19 mouse cellular contexts compared by ENCODE assay signal in the genomic region with DNA sequence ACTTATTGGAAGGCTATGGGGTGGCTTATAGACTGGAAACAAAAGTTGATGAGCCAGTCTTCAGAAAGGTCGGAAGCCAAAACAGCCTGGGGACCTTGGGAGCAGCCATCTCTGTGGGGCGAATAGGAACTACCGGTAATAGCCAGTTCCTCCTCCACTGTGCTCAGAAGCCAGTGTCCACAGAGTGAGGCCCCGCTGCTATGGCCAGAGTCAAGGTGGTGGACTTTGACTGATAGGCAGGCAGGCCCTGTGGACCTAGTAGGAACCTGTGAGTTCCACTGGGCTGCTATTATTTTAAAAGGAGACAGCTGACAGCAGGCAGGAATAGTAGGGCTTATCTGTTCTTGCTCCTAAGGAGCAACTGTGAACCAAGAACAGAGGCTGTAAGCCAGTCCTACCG. TPM values are rescaled to one million over a fixed set of nuclear protein-coding genes. Genes with fewer than 3 reads are reported as not detected.
DNase-seq lines count a peak whose midpoint lies in the region; ATAC-seq and TF ChIP-seq lines count a peak whose summit lies in the region.
"Had no signal": no experiment of that assay in that cellular context is flagged by ENCODE, and none has a peak within 500 bp of the region (broad histone marks: within the 10 kb centered on the region; RNA-seq: fewer than 3 reads in every experiment).

No protein-coding gene starts in this region.

- TF ChIP-seq EP300 in stomach, postnatal 0 days (optimal IDR thresholded peaks at IDR 0.05) = no peak

- peaks cover 17% of the 10 kb centered on the region for H3K4me1 ChIP-seq in embryonic facial prominence, embryonic 15.5 days
- peaks cover 8% of the 10 kb centered on the region for H3K4me1 ChIP-seq in embryonic facial prominence, embryonic 10.5 days
- H3K4me1 ChIP-seq in kidney, postnatal 0 days (replicated peaks; ENCODE audit: insufficient read depth, low read length) = no peaks in the 10 kb centered on the region
- H3K4me1 ChIP-seq in liver, embryonic 12.5 days = peaks cover 34% of the 10 kb centered on the region
- H3K4me1 ChIP-seq in stomach, postnatal 0 days (replicated peaks; ENCODE audit: control insufficient read depth, insufficient read depth) = no peaks in the 10 kb centered on the region
- H3K4me1 ChIP-seq in midbrain, embryonic 10.5 days = no peaks in the 10 kb centered on the region
- H3K4me1 ChIP-seq in midbrain, embryonic 13.5 days (replicated peaks) = no peaks in the 10 kb centered on the region
- H3K4me1 ChIP-seq: neural tube, embryonic 13.5 days had no signal

- no peaks in the 10 kb centered on the region for H3K9me3 ChIP-seq in embryonic facial prominence, embryonic 15.5 days (replicated peaks)
- no peaks in the 10 kb centered on the region for H3K9me3 ChIP-seq in embryonic facial prominence, embryonic 10.5 days
- no peaks in the 10 kb centered on the region for H3K9me3 ChIP-seq in kidney, postnatal 0 days (replicated peaks; ENCODE audit: low read length)
- no peaks in the 10 kb centered on the region for H3K9me3 ChIP-seq in liver, embryonic 12.5 days (replicated peaks)
- no peaks in the 10 kb centered on the region for H3K9me3 ChIP-seq in stomach, postnatal 0 days (ENCODE audit: control insufficient read depth, low read length)
- H3K9me3 ChIP-seq in midbrain, embryonic 10.5 days (replicated peaks) = no peaks in the 10 kb centered on the region
- H3K9me3 ChIP-seq in midbrain, embryonic 13.5 days = no peaks in the 10 kb centered on the region
- H3K9me3 ChIP-seq: embryonic facial prominence, embryonic 13.5 days; forebrain, embryonic 10.5 days; G1E; heart, embryonic 12.5 days; neural tube, embryonic 13.5 days had no signal

- H3K27ac ChIP-seq in embryonic facial prominence, embryonic 15.5 days (replicated peaks) = peak overlapping the region; percentile 36; the same call in 1 of the 2 replicates
- no peak overlapping the region for H3K27ac ChIP-seq in embryonic facial prominence, embryonic 10.5 days (replicated peaks)
- H3K27ac ChIP-seq in kidney, postnatal 0 days = no peak overlapping the region
- H3K27ac ChIP-seq in liver, embryonic 12.5 days = 0 out of 2 replicates have a peak overlapping the region, but pooled peaks have one; percentile 25
- H3K27ac ChIP-seq in stomach, postnatal 0 days (replicated peaks) = peak overlapping the region; percentile 61
- H3K27ac ChIP-seq in midbrain, embryonic 10.5 days (replicated peaks) = no peak overlapping the region
- no peak overlapping the region for H3K27ac ChIP-seq in midbrain, embryonic 13.5 days
- H3K27ac ChIP-seq: embryonic facial prominence, embryonic 13.5 days; forebrain, embryonic 10.5 days; hindbrain, embryonic 14.5 days; neural tube, embryonic 13.5 days had no signal

- no peaks in the 10 kb centered on the region for H3K27me3 ChIP-seq in embryonic facial prominence, embryonic 15.5 days
- no peaks in the 10 kb centered on the region for H3K27me3 ChIP-seq in embryonic facial prominence, embryonic 10.5 days (replicated peaks; ENCODE audit: low read depth, poor library complexity, severe bottlenecking)
- H3K27me3 ChIP-seq in kidney, postnatal 0 days (ENCODE audit: insufficient read depth, low read length) = no peaks in the 10 kb centered on the region
- no peaks in the 10 kb centered on the region for H3K27me3 ChIP-seq in liver, embryonic 12.5 days (replicated peaks)
- H3K27me3 ChIP-seq in stomach, postnatal 0 days (ENCODE audit: control insufficient read depth, insufficient read depth, low read length) = no peaks in the 10 kb centered on the region
- H3K27me3 ChIP-seq in midbrain, embryonic 10.5 days (ENCODE audit: low read depth, poor library complexity, severe bottlenecking) = no peaks in the 10 kb centered on the region
- no peaks in the 10 kb centered on the region for H3K27me3 ChIP-seq in midbrain, embryonic 13.5 days
- H3K27me3 ChIP-seq: embryonic facial prominence, embryonic 13.5 days; heart, embryonic 12.5 days; neural tube, embryonic 13.5 days had no signal

- DNase-seq in embryonic facial prominence, embryonic 10.5 days (ENCODE audit: low spot score) = no peak
- no peak for DNase-seq in kidney, postnatal 0 days (ENCODE audit: low spot score)
- peak; percentile 37 for DNase-seq in stomach, postnatal 0 days (ENCODE audit: low spot score)
- no peak for DNase-seq in midbrain, embryonic 10.5 days (ENCODE audit: low spot score)
- DNase-seq: cerebellum, adult 9-10 months; layer of hippocampus, postnatal 36 days; lung, adult 18-20 months; right cerebral cortex, postnatal 14 days had no signal

- peaks cover 17% of the 10 kb centered on the region for H3K36me3 ChIP-seq in embryonic facial prominence, embryonic 15.5 days
- H3K36me3 ChIP-seq in embryonic facial prominence, embryonic 10.5 days (replicated peaks) = peaks cover 24% of the 10 kb centered on the region
- H3K36me3 ChIP-seq in kidney, postnatal 0 days (ENCODE audit: insufficient read depth, low read length) = no peaks in the 10 kb centered on the region
- H3K36me3 ChIP-seq in liver, embryonic 12.5 days = peaks cover 23% of the 10 kb centered on the region
- no peaks in the 10 kb centered on the region for H3K36me3 ChIP-seq in stomach, postnatal 0 days (ENCODE audit: control insufficient read depth, insufficient read depth, low read length)
- peaks cover 4% of the 10 kb centered on the region for H3K36me3 ChIP-seq in midbrain, embryonic 10.5 days
- H3K36me3 ChIP-seq in midbrain, embryonic 13.5 days = peaks cover 15% of the 10 kb centered on the region

- 0 out of 2 replicates have a peak, but pooled peaks have one; percentile 16 for ATAC-seq in embryonic facial prominence, embryonic 15.5 days (ENCODE audit: insufficient number of reproducible peaks, low FRiP score, low TSS enrichment, low read depth)
- ATAC-seq in kidney, postnatal 0 days (replicated peaks; ENCODE audit: low FRiP score, low read depth) = peak; percentile 66; the same call in 1 of the 2 replicates
- 0 out of 2 replicates have a peak, but pooled peaks have one; percentile 52 for ATAC-seq in liver, embryonic 12.5 days
- ATAC-seq in stomach, postnatal 0 days (ENCODE audit: low FRiP score, low TSS enrichment) = peak; percentile 82
- ATAC-seq in midbrain, embryonic 13.5 days = no peak
- no peak for ATAC-seq in megakaryocyte progenitor cell, adult 5-6 weeks (replicated peaks; ENCODE audit: poor library complexity)
- ATAC-seq: CD4-positive, CD25-positive, alpha-beta regulatory T cell, adult 4 months had no signal

- H3K4me2 ChIP-seq in embryonic facial prominence, embryonic 15.5 days (replicated peaks) = no peak overlapping the region
- no peak overlapping the region for H3K4me2 ChIP-seq in kidney, postnatal 0 days (ENCODE audit: low read length)
- H3K4me2 ChIP-seq in liver, embryonic 12.5 days = no peak overlapping the region
- H3K4me2 ChIP-seq in stomach, postnatal 0 days (replicated peaks; ENCODE audit: low read depth) = no peak overlapping the region
- no peak overlapping the region for H3K4me2 ChIP-seq in midbrain, embryonic 13.5 days (replicated peaks)
- H3K4me2 ChIP-seq: embryonic facial prominence, embryonic 13.5 days; heart, embryonic 12.5 days; hindbrain, embryonic 14.5 days; neural tube, embryonic 13.5 days had no signal

- no peak overlapping the region for H3K4me3 ChIP-seq in embryonic facial prominence, embryonic 15.5 days (replicated peaks)
- no peak overlapping the region for H3K4me3 ChIP-seq in embryonic facial prominence, embryonic 10.5 days
- H3K4me3 ChIP-seq in kidney, postnatal 0 days (replicated peaks; ENCODE audit: low read depth, low read length) = no peak overlapping the region
- no peak overlapping the region for H3K4me3 ChIP-seq in liver, embryonic 12.5 days
- H3K4me3 ChIP-seq in stomach, postnatal 0 days (ENCODE audit: low read depth, low read length) = no peak overlapping the region
- no peak overlapping the region for H3K4me3 ChIP-seq in midbrain, embryonic 10.5 days
- no peak overlapping the region for H3K4me3 ChIP-seq in midbrain, embryonic 13.5 days (replicated peaks)
- H3K4me3 ChIP-seq: embryonic facial prominence, embryonic 13.5 days; forebrain, embryonic 10.5 days; heart, embryonic 12.5 days; neural tube, embryonic 13.5 days had no signal

- WGBS in embryonic facial prominence, embryonic 15.5 days = 56% methylated on average over 5 of the region's 5 CpGs
- WGBS in embryonic facial prominence, embryonic 10.5 days = 72% methylated on average over 5 of the region's 5 CpGs
- WGBS in kidney, postnatal 0 days = 80% methylated on average over 5 of the region's 5 CpGs
- 38% methylated on average over 5 of the region's 5 CpGs for WGBS in liver, embryonic 12.5 days (ENCODE audit: insufficient replicate concordance)
- 79% methylated on average over 5 of the region's 5 CpGs for WGBS in stomach, postnatal 0 days
- 93% methylated on average over 5 of the region's 5 CpGs for whole genome bisulfite sequencing in midbrain, embryonic 10.5 days
- WGBS in midbrain, embryonic 13.5 days = 94% methylated on average over 5 of the region's 5 CpGs

- no peak for TF ChIP-seq CTCF in kidney, postnatal 0 days (IDR thresholded peaks at IDR 0.05; ENCODE audit: low read depth)
- no peak for TF ChIP-seq CTCF in stomach, postnatal 0 days (IDR thresholded peaks at IDR 0.05; ENCODE audit: low read depth)

- H3K9ac ChIP-seq in embryonic facial prominence, embryonic 15.5 days = no peak overlapping the region
- no peak overlapping the region for H3K9ac ChIP-seq in kidney, postnatal 0 days (ENCODE audit: low read depth, low read length)
- no peak overlapping the region for H3K9ac ChIP-seq in liver, embryonic 12.5 days
- no peak overlapping the region for H3K9ac ChIP-seq in stomach, postnatal 0 days (ENCODE audit: low read length)
- no peak overlapping the region for H3K9ac ChIP-seq in midbrain, embryonic 13.5 days (replicated peaks)
- H3K9ac ChIP-seq: embryonic facial prominence, embryonic 13.5 days; heart, embryonic 12.5 days; hindbrain, embryonic 14.5 days; neural tube, embryonic 13.5 days had no signal

RNA-seq across cellular contexts. Expression of a gene that starts 17.5 kb away (rescaled TPM):
- 43.6 and 43.9 TPM in 2 replicates for polyA plus RNA-seq in embryonic facial prominence, embryonic 15.5 days (2015; fragmentation: Nextera tagmentation; extraction: Ambion mirVana)
- polyA plus RNA-seq in embryonic facial prominence, embryonic 10.5 days (2016; fragmentation: Nextera tagmentation; extraction: Ambion mirVana) = 38.5 and 40.3 TPM in 2 replicates
- 32.1 and 33.4 TPM in 2 replicates for polyA plus RNA-seq in kidney, postnatal 0 days (2015; fragmentation: Nextera tagmentation; extraction: Ambion mirVana)
- polyA plus RNA-seq in liver, embryonic 12.5 days (2016; fragmentation: Nextera tagmentation; extraction: Ambion mirVana) = 28.6 and 28.7 TPM in 2 replicates
- polyA plus RNA-seq in stomach, postnatal 0 days (2015; fragmentation: Nextera tagmentation; extraction: Ambion mirVana) = 31.6 and 32.9 TPM in 2 replicates
- 38.7 and 40.3 TPM in 2 replicates for polyA plus RNA-seq in midbrain, embryonic 10.5 days (2016; fragmentation: Nextera tagmentation; extraction: Ambion mirVana)
- 40.6 and 41.9 TPM in 2 replicates for polyA plus RNA-seq in midbrain, embryonic 13.5 days (2015; fragmentation: Nextera tagmentation; extraction: Ambion mirVana)
- total RNA-seq in megakaryocyte progenitor cell, adult 5-6 weeks (2015) = 26.1 and 33.6 TPM in 2 replicates
- 22.1 and 29.4 TPM in 2 replicates for total RNA-seq in megakaryocyte progenitor cell, adult 5-6 weeks (2017)

RNA-seq across cellular contexts. Expression of a gene that starts 45.6 kb away (rescaled TPM):
- 24.1 and 24.9 TPM in 2 replicates for polyA plus RNA-seq in embryonic facial prominence, embryonic 15.5 days (2015; fragmentation: Nextera tagmentation; extraction: Ambion mirVana)
- 44.0 and 45.6 TPM in 2 replicates for polyA plus RNA-seq in embryonic facial prominence, embryonic 10.5 days (2016; fragmentation: Nextera tagmentation; extraction: Ambion mirVana)
- 15.7 and 17.8 TPM in 2 replicates for polyA plus RNA-seq in kidney, postnatal 0 days (2015; fragmentation: Nextera tagmentation; extraction: Ambion mirVana)
- 14.1 and 16.5 TPM in 2 replicates for polyA plus RNA-seq in liver, embryonic 12.5 days (2016; fragmentation: Nextera tagmentation; extraction: Ambion mirVana)
- polyA plus RNA-seq in stomach, postnatal 0 days (2015; fragmentation: Nextera tagmentation; extraction: Ambion mirVana) = 10.1 and 11.6 TPM in 2 replicates
- polyA plus RNA-seq in midbrain, embryonic 10.5 days (2016; fragmentation: Nextera tagmentation; extraction: Ambion mirVana) = 45.1 and 45.6 TPM in 2 replicates
- 46.1 and 46.2 TPM in 2 replicates for polyA plus RNA-seq in midbrain, embryonic 13.5 days (2015; fragmentation: Nextera tagmentation; extraction: Ambion mirVana)
- 9.9 and 12.1 TPM in 2 replicates for total RNA-seq in megakaryocyte progenitor cell, adult 5-6 weeks (2015)
- total RNA-seq in megakaryocyte progenitor cell, adult 5-6 weeks (2017) = 9.3 and 9.4 TPM in 2 replicates

RNA-seq across cellular contexts. Expression of a gene that starts 57.4 kb away (rescaled TPM):
- 20.5 and 21.5 TPM in 2 replicates for polyA plus RNA-seq in embryonic facial prominence, embryonic 15.5 days (2015; fragmentation: Nextera tagmentation; extraction: Ambion mirVana)
- 15.1 and 15.5 TPM in 2 replicates for polyA plus RNA-seq in embryonic facial prominence, embryonic 10.5 days (2016; fragmentation: Nextera tagmentation; extraction: Ambion mirVana)
- 11.7 and 11.8 TPM in 2 replicates for polyA plus RNA-seq in kidney, postnatal 0 days (2015; fragmentation: Nextera tagmentation; extraction: Ambion mirVana)
- polyA plus RNA-seq in liver, embryonic 12.5 days (2016; fragmentation: Nextera tagmentation; extraction: Ambion mirVana) = 5.9 and 7.4 TPM in 2 replicates
- polyA plus RNA-seq in stomach, postnatal 0 days (2015; fragmentation: Nextera tagmentation; extraction: Ambion mirVana) = 6.3 and 7.8 TPM in 2 replicates
- polyA plus RNA-seq in midbrain, embryonic 10.5 days (2016; fragmentation: Nextera tagmentation; extraction: Ambion mirVana) = 14.2 and 16.6 TPM in 2 replicates
- polyA plus RNA-seq in midbrain, embryonic 13.5 days (2015; fragmentation: Nextera tagmentation; extraction: Ambion mirVana) = 21.6 and 25.7 TPM in 2 replicates
- total RNA-seq in megakaryocyte progenitor cell, adult 5-6 weeks (2015) = 8.6 and 13.0 TPM in 2 replicates
- total RNA-seq in megakaryocyte progenitor cell, adult 5-6 weeks (2017) = 1.5 and 4.0 TPM in 2 replicates

Comparison
In these comparisons a context has a peak if more than half of its experiments do, and no peak if none do; other contexts are left out.
1. H3K27ac ChIP-seq: peak in embryonic facial prominence, embryonic 15.5 days (single experiment), liver, embryonic 12.5 days (single experiment) and stomach, postnatal 0 days (single experiment); none in embryonic facial prominence, embryonic 10.5 days (single experiment), kidney, postnatal 0 days (single experiment), midbrain, embryonic 10.5 days (single experiment) and midbrain, embryonic 13.5 days (single experiment).
2. ATAC-seq: peak in embryonic facial prominence, embryonic 15.5 days (single experiment), kidney, postnatal 0 days (single experiment), liver, embryonic 12.5 days (single experiment) and stomach, postnatal 0 days (single experiment); none in midbrain, embryonic 13.5 days (single experiment) and megakaryocyte progenitor cell, adult 5-6 weeks (single experiment).